Mouse (Mus musculus): ENCODE results near the gene Mga. TPM values are rescaled to one million over a fixed set of nuclear protein-coding genes. Genes with fewer than 3 reads are reported as not detected.
A peak's percentile ranks its signal among the peaks of the same experiment; 100 is the strongest.

The Mga gene
- polyA plus RNA-seq, 1 experiment from 2014 or later: 27.3 TPM

GRCm38 (mm10) chr2:119992349-119992748 is 95.3 kb downstream of the Mga start:
- Histone ChIP-seq H3K27ac (no peak overlapping the region), H3K9me3 (no peaks in the 10 kb centered on the region), H3K27me3 (no peaks in the 10 kb centered on the region), H3K4me3 (no peak overlapping the region), H3K4me1 (replicated peaks) (peaks cover 8% of the 10 kb centered on the region; the same call in 1 of the 2 replicates), H3K36me3 (0 out of 2 replicates have a peak, but pooled peaks cover 2% of the 10 kb centered on the region), H3K9ac (no peak overlapping the region), H3K4me2 (no peak overlapping the region)
- no peak for ATAC-seq (ENCODE audit: low FRiP score)
- WGBS: 95% methylated on average over 2 of the region's 2 CpGs

GRCm38 (mm10) chr2:119993515-119993914 is 96.5 kb downstream of the Mga start:
- no peak for ATAC-seq (ENCODE audit: low FRiP score)
- Histone ChIP-seq H3K4me1 (replicated peaks) (peaks cover 8% of the 10 kb centered on the region; the same call in 1 of the 2 replicates), H3K9ac (no peak overlapping the region), H3K27ac (no peak overlapping the region), H3K4me2 (no peak overlapping the region), H3K4me3 (no peak overlapping the region), H3K36me3 (peaks cover 10% of the 10 kb centered on the region; the same call in 1 of the 2 replicates), H3K9me3 (no peaks in the 10 kb centered on the region), H3K27me3 (no peaks in the 10 kb centered on the region)
- 57% methylated on average over 2 of the region's 2 CpGs for WGBS

- WGBS: 92% methylated on average over 6 of the region's 6 CpGs
- peaks cover 22% of the 10 kb centered on the region; the same call in 1 of the 2 replicates for H3K36me3 ChIP-seq
- 0 out of 2 replicates have a peak, but pooled peaks cover 3% of the 10 kb centered on the region for H3K4me1 ChIP-seq (replicated peaks)
- H3K4me3 ChIP-seq: no peak overlapping the region
- H3K9ac ChIP-seq: no peak overlapping the region
- no peak overlapping the region for H3K4me2 ChIP-seq
- H3K27ac ChIP-seq: peak overlapping the region; percentile 71; the same call in 1 of the 2 replicates
- no peaks in the 10 kb centered on the region for H3K9me3 ChIP-seq
- no peak for ATAC-seq (ENCODE audit: low FRiP score)
- H3K27me3 ChIP-seq: no peaks in the 10 kb centered on the region
Measured at GRCm38 (mm10) chr2:119994839-119995238, 97.8 kb downstream of the Mga start.

GRCm38 (mm10) chr2:119995391-119996281 is 98.6 kb downstream of the Mga start:
- WGBS: 63% methylated on average over 9 of the region's 9 CpGs
- H3K4me3 ChIP-seq: no peak overlapping the region
- H3K9ac ChIP-seq: no peak overlapping the region
- H3K27me3 ChIP-seq: no peaks in the 10 kb centered on the region
- H3K36me3 ChIP-seq: peaks cover 24% of the 10 kb centered on the region; the same call in 1 of the 2 replicates
- no peak for ATAC-seq (ENCODE audit: low FRiP score)
- 0 out of 2 replicates have a peak, but pooled peaks cover 3% of the 10 kb centered on the region for H3K4me1 ChIP-seq (replicated peaks)
- H3K4me2 ChIP-seq: no peak overlapping the region
- peak overlapping the region; percentile 71 for H3K27ac ChIP-seq
- no peaks in the 10 kb centered on the region for H3K9me3 ChIP-seq

- no peak overlapping the region for H3K4me3 ChIP-seq
- ATAC-seq (ENCODE audit: low FRiP score): no peak
Measured at GRCm38 (mm10) chr2:119997354-119997753, 100.3 kb downstream of the Mga start.

GRCm38 (mm10) chr2:119999731-120000130 is 102.7 kb downstream of the Mga start:
- no peak for ATAC-seq (ENCODE audit: low FRiP score)
- 92% methylated on average over 2 of the region's 2 CpGs for WGBS

More at GRCm38 (mm10) chr2:119997354-119997753, 100.3 kb downstream of the Mga start:
- no peak overlapping the region for H3K27ac ChIP-seq
- 77% methylated on average over 4 of the region's 4 CpGs for WGBS
- H3K27me3 ChIP-seq: no peaks in the 10 kb centered on the region
- no peak overlapping the region for H3K9ac ChIP-seq
- H3K36me3 ChIP-seq: peaks cover 27% of the 10 kb centered on the region; the same call in 1 of the 2 replicates
- H3K4me2 ChIP-seq: no peak overlapping the region
- H3K9me3 ChIP-seq: no peaks in the 10 kb centered on the region
- H3K4me1 ChIP-seq (replicated peaks): 0 out of 2 replicates have a peak, but pooled peaks cover 3% of the 10 kb centered on the region

GRCm38 (mm10) chr2:120000882-120001584 is 104.0 kb downstream of the Mga start:
- no peaks in the 10 kb centered on the region for H3K27me3 ChIP-seq
- peaks cover 36% of the 10 kb centered on the region for H3K36me3 ChIP-seq
- H3K27ac ChIP-seq: 0 out of 2 replicates have a peak overlapping the region, but pooled peaks have one; percentile 30
- ATAC-seq (ENCODE audit: low FRiP score): no peak
- H3K4me3 ChIP-seq: no peak overlapping the region
- no peak overlapping the region for H3K4me2 ChIP-seq
- no peaks in the 10 kb centered on the region for H3K9me3 ChIP-seq
- no peak overlapping the region for H3K9ac ChIP-seq
- WGBS: 82% methylated on average over 3 of the region's 3 CpGs
- H3K4me1 ChIP-seq (replicated peaks): no peaks in the 10 kb centered on the region

More at GRCm38 (mm10) chr2:119999731-120000130, 102.7 kb downstream of the Mga start:
- Histone ChIP-seq H3K4me2 (no peak overlapping the region), H3K4me1 (replicated peaks) (0 out of 2 replicates have a peak, but pooled peaks cover 3% of the 10 kb centered on the region), H3K9me3 (no peaks in the 10 kb centered on the region), H3K9ac (no peak overlapping the region), H3K36me3 (peaks cover 32% of the 10 kb centered on the region), H3K4me3 (no peak overlapping the region), H3K27me3 (no peaks in the 10 kb centered on the region), H3K27ac (no peak overlapping the region)

GRCm38 (mm10) chr2:120001956-120002355 is 104.9 kb downstream of the Mga start:
- no peak overlapping the region for H3K9ac ChIP-seq
- no peaks in the 10 kb centered on the region for H3K4me1 ChIP-seq (replicated peaks)
- H3K36me3 ChIP-seq: peaks cover 36% of the 10 kb centered on the region
- no peak overlapping the region for H3K4me2 ChIP-seq
- WGBS: 75% methylated on average over 4 of the region's 4 CpGs
- no peaks in the 10 kb centered on the region for H3K27me3 ChIP-seq
- no peaks in the 10 kb centered on the region for H3K9me3 ChIP-seq
- ATAC-seq (ENCODE audit: low FRiP score): no peak
- H3K4me3 ChIP-seq: no peak overlapping the region
- no peak overlapping the region for H3K27ac ChIP-seq

GRCm38 (mm10) chr2:120003970-120004369 is 106.9 kb downstream of the Mga start:
- no peak overlapping the region for H3K9ac ChIP-seq
- no peaks in the 10 kb centered on the region for H3K9me3 ChIP-seq
- no peaks in the 10 kb centered on the region for H3K4me1 ChIP-seq (replicated peaks)
- H3K27ac ChIP-seq: no peak overlapping the region
- peaks cover 21% of the 10 kb centered on the region for H3K36me3 ChIP-seq
- no peaks in the 10 kb centered on the region for H3K27me3 ChIP-seq
- H3K4me2 ChIP-seq: no peak overlapping the region
- no peak overlapping the region for H3K4me3 ChIP-seq
- 84% methylated on average over 2 of the region's 2 CpGs for WGBS
- ATAC-seq (ENCODE audit: low FRiP score): no peak

GRCm38 (mm10) chr2:120006696-120007095 is 109.7 kb downstream of the Mga start:
- Histone ChIP-seq H3K4me2 (no peak overlapping the region), H3K9ac (no peak overlapping the region), H3K4me3 (no peak overlapping the region), H3K9me3 (no peaks in the 10 kb centered on the region), H3K27ac (no peak overlapping the region), H3K4me1 (replicated peaks) (no peaks in the 10 kb centered on the region), H3K27me3 (no peaks in the 10 kb centered on the region), H3K36me3 (peaks cover 16% of the 10 kb centered on the region)
- 94% methylated on average over 7 of the region's 7 CpGs for whole genome bisulfite sequencing
- no peak for ATAC-seq (ENCODE audit: low FRiP score)

- no peak for ATAC-seq (ENCODE audit: low FRiP score)
- Histone ChIP-seq H3K9ac (no peak overlapping the region), H3K4me2 (no peak overlapping the region), H3K27me3 (no peaks in the 10 kb centered on the region), H3K4me3 (no peak overlapping the region), H3K27ac (no peak overlapping the region), H3K9me3 (no peaks in the 10 kb centered on the region), H3K36me3 (peaks cover 18% of the 10 kb centered on the region), H3K4me1 (replicated peaks) (no peaks in the 10 kb centered on the region)
- WGBS: 81% methylated on average over 4 of the region's 4 CpGs
Measured at GRCm38 (mm10) chr2:120007680-120008210, 110.7 kb downstream of the Mga start.

- ATAC-seq (ENCODE audit: low FRiP score): no peak
Measured at GRCm38 (mm10) chr2:120008672-120009071, 111.6 kb downstream of the Mga start.

More at GRCm38 (mm10) chr2:120008672-120009071, 111.6 kb downstream of the Mga start:
- Histone ChIP-seq H3K9ac (no peak overlapping the region), H3K4me1 (replicated peaks) (no peaks in the 10 kb centered on the region), H3K4me2 (no peak overlapping the region), H3K27ac (no peak overlapping the region), H3K4me3 (no peak overlapping the region), H3K27me3 (no peaks in the 10 kb centered on the region), H3K36me3 (peaks cover 27% of the 10 kb centered on the region), H3K9me3 (no peaks in the 10 kb centered on the region)
- 71% methylated on average over 4 of the region's 4 CpGs for WGBS
